Mouse (Mus musculus): ENCODE measurements at regions not wholly inside any gene's neighbourhood (a gene's known extent, or its start where the extent isn't known, plus 50 kb on each side); places are given as distances from the start of the nearest gene placed in this dataset.

DNA sequence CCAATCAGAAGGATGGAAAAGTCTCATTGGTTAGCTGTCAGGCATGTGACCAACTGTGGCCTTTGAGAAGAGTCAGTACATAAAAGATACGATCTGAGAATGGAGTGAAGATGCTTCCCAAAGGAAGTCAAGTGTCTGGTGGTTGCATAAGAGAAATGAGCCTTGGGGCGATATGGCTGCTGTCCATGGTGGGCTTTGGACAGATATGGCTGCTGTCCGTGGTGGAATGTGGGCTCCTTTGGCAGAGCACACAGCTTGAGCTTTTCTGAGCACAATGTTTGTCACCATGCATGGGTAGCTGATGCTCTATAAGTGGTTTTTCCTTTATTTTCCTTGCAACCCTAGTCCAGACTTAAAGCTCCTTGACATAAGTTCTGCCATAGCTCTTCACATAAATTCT, 155.1 kb downstream of the Abcc12 start:
- TF ChIP-seq CTCF (IDR thresholded peaks at IDR 0.05; ENCODE audit: borderline replicate concordance, control insufficient read depth, extremely low read depth, insufficient read depth, low read length, poor library complexity) = no peak
- no peak for TF ChIP-seq POLR2A (IDR thresholded peaks at IDR 0.05; ENCODE audit: control insufficient read depth, extremely low read depth, insufficient read depth, low read length, poor library complexity)

Measured in thymus, adult 2 months (tissue).